Mouse (Mus musculus) cerebellum, adult 11-12 months (tissue): ENCODE data around the gene Sec61a1.

Source experiments
- DNase-seq: peaks from one replicate; pipeline ENCODE4 v3.0.0; 2022

Gene Sec61a1

GRCm38 (mm10) chr6:88515971-88516370, 2.7 kb downstream of the Sec61a1 start:
- DNase-seq: no peak

GRCm38 (mm10) chr6:88514546-88514945, 4.2 kb downstream of the Sec61a1 start:
- no peak for DNase-seq

- no peak for DNase-seq
These were observed 4.7 kb downstream of the Sec61a1 start for GRCm38 (mm10) chr6:88513984-88514383.

GRCm38 (mm10) chr6:88503044-88503443, 15.7 kb downstream of the Sec61a1 start:
- DNase-seq: no peak

DNA sequence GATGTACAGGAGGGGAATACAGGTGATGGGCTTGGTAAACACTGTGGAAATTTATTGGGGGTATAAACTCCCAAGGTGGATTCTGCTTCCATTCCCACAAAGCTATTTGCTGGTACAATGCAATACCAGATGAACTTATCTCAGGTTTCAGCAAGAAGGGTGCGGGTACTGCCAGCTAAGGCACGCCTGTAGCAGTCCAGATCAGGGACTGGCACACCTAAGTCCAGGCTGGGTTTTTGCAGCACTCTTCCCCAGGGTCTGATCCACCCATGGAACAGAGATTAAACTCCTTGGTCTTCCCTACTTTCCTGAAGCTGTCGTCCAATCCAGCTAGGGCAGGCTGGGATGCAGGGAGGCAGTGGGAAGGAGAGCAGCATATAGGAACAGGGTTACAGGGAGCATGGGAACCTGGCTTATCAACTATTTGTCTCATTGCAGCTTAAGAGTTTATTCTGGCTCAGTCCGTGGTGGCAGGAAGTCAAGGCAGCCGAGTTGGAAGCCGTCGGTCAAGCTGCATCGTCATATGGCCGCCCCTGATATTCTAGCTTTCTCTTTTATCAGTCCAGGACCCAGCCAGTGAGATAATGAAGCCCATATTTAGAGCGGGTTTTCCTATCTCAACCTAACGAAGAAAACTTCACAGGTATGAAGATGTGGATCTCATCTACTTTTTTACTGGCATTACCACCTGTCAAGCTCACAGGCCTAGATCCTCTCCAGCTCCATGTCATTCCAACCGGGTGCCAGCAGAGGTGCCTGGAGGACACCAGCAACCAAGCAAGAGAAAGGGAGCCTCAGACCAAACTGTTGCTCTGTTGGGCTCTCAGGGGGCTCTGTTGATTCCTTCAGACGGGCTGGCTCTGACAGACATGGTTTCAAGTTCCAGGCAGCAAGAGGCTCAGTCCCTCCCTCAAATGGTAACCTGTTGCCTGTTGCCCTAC, 16.4 kb downstream of the Sec61a1 start:
- DNase-seq: no peak

- DNase-seq: no peak
These were observed 18.3 kb downstream of the Sec61a1 start for GRCm38 (mm10) chr6:88500405-88500767.

GRCm38 (mm10) chr6:88499481-88500404, 19.0 kb downstream of the Sec61a1 start:
- peak; percentile 79 for DNase-seq

DNA sequence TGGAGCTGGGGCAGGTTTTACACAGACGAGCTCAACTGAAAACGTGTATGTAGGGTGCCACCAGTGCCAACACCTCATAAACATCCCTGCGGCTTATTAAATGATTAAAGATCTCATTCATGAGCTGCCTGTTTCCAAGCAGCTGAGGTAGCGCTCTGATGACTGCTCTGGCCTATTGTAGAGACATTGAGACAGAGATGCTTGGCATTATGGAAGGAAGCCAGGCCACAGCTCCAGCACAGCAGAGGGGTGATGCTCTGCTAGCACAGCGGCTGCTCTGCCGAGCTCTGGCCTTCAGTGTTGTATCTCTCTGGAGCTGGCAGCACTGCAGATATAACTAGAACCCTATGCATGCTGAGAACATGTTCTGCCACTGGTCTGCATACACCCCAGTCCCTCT, 25.0 kb downstream of the Sec61a1 start:
- peak; percentile 29 for DNase-seq

DNA sequence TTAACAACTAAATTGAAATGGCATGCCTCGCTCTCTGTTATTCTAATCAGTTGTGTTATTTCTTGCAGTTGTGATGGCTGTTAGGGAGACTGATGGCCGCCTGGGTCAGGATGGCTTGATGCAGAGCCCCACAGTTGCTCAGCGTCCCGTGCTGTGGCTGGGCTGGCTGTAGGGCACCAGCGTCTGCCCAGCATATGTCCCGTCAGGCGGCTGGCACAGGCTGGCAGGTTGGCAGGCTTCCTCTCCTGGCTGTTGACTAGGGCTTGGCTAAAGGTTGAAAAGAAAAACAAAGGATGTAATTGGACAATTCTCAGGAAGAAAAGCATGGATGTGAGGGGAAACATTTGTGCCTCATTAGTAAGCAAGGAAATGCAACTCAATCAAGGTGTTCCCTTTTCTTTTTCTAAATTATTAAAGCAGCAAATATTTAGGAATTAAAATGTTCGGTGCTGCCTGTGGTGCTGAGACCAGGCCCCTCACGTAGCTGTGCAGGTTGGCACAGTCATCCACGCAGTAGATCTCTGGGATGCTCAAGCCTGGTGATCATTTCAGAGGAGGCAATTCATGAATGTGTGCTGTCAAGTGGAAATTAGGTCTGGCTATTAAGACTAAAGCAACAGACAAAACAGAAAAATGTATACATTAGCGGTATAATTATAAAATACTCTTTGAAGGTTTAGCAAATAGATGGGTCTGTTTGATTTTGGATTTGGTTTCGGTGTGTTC, 27.9 kb downstream of the Sec61a1 start:
- peak; percentile 96 for DNase-seq

DNA sequence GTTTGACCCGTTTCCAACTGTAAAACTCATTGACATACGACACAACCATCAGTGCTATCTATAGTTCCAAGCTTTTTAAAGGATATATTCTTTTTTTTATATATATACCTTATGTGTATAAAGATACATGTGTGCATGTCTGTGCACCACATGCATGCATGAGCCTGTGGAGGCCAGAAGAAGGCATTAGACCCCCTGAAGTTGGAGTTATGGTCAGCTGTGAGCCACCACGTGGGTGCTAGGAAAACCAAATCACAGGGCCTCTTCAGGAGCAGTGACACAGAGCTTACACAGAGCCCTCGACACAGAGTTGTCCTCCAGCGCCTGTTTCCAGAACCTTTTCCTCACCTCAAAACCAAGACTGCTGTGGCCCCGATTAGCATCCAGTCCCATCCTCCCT, 28.9 kb downstream of the Sec61a1 start:
- peak; percentile 48 for DNase-seq

DNA sequence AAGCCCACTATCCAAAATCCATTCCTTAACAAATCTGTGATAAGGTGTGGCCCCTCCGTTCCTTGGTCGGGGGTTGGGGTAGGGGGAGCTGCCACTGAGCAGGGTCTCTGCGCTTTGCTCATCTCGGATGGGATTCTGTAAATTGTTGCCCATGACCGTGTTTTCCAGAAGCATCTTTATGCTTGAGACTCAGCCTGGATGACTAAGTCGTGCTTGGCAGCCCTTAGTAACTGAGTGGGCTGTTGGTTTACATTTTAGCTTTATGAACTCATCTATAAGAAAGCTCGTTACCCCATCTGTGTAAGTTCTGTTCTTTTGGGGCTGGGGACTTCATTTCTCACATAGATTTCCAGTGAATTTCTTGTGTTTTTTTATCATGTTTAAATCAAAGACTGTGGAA, 29.7 kb downstream of the Sec61a1 start:
- DNase-seq: peak; percentile 37

GRCm38 (mm10) chr6:88486893-88487292, 31.8 kb downstream of the Sec61a1 start:
- DNase-seq: peak; percentile 75

DNA sequence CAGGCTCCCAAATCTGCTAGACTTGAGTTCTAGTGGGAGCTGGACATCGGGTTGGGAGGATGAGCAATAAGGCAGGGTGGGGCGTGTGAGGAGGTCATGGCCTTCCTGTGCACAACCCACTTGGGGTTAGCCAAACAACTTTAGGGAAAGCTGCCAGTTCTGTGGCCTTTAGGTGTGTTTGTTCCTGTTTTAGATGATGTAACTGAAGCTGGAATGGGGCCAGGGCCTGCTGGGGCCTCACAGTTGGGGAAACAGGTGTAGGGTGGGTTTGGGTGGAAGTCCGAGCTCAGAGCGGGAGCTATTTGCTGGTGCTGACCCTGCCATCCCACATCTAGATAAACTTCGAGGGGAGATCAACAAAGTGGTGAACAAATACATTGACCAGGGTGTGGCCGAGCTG, 33.3 kb downstream of the Sec61a1 start:
- DNase-seq: peak; percentile 36

DNA sequence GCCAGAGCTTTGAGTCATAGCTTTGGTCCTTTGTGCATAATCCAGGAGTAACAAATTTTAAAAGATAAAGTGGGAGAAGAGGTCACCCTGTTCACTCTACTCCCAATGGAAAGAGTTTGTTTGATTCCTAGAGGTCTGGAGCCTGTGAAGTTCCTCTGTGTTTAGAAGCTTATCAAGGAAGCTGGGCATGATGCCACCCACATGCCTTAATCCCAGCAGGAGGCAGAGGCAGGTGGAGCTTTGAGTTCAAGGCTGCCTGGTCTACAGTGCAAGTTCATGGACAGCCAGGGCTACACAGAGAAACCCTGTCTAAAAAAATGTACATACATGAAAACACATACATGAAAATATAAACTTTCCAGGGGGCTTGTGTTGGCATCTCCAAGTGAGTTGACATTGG, 34.8 kb downstream of the Sec61a1 start:
- DNase-seq: peak; percentile 61

DNA sequence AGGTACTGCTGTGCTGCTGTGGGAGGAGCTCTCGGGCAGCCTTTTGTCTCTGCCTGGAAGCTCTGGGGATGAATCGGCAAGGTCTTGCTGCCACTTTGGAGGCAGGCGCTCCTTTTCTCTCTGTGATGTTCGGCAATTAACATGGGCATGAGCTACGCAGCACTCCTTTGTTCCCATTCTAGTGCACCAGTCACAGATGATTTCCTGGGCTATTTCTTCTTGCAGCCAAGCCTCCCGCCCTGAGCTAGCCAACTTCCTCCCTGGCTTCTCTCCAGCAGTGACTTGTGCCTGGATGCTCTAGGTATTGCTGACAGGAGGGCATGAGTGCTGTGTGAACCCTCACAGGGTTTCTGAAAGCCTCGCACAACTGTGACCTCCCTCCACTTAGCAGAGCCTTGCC, 35.6 kb downstream of the Sec61a1 start:
- DNase-seq: peak; percentile 86

- DNase-seq: no peak
These were observed 38.3 kb downstream of the Sec61a1 start for GRCm38 (mm10) chr6:88480421-88480820.

- DNase-seq: no peak
These were observed 48.8 kb downstream of the Sec61a1 start for GRCm38 (mm10) chr6:88469878-88470277.

GRCm38 (mm10) chr6:88465181-88465920, 53.4 kb downstream of the Sec61a1 start, which contains the start of gene Ruvbl1:
Gene Ruvbl1, plus strand, starts transcription at chr6:88465409.
- DNase-seq: peak; percentile 93

- no peak for DNase-seq
These were observed 64.2 kb downstream of the Sec61a1 start for GRCm38 (mm10) chr6:88454545-88454944.
